Mouse (Mus musculus) hindlimb bud, embryonic 11.5 days (tissue): Measurements from ENCODE around the gene S100a8.

ENCODE experiments used
- DNase-seq: peaks from one replicate; pipeline ENCODE4 v3.0.0-alpha.2; 2012; ENCODE audit warnings: low read depth, low spot score; ENCODE audit errors: extremely low spot score

Gene S100a8

DNA sequence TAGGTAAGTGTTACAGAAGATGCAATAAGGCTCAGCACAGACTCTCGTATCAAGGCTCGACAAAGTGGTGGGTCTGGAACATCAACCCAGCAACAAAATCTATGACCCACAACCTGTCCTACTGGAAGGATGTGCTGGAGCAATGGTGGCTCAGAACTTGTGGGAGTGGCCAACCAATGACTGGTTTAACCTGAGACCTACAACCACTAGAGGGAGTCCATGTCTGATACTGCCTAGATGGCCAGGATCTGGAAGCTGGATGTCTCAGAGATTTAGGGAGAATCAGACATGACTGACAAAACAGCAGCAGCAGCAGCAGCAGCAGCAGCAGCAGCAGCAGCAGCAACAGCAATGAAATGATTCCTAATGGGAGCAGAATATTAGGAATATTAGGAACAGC is 4.6 kb upstream of the S100a8 start:
- DNase-seq = no peak

DNA sequence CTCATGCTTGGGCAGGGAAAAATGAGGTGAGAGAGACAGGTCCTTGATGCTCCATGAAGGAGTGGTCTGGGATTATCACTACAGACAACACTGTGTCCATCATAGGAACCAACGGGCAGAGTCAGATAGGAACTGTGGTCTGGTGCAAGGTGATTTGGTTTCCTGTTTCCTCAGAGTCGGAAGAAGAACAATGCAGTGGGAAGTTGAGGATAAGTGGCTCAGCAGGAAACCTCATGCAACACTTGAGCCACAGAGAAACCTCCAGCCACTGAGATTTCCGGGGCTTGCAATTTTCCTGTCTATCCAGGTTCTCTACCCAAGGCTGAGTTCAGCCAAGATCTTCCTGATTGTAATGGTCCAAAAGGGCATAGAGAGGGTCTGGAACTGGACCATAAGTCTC is 9.9 kb downstream of the S100a8 start:
- DNase-seq = no peak

DNA sequence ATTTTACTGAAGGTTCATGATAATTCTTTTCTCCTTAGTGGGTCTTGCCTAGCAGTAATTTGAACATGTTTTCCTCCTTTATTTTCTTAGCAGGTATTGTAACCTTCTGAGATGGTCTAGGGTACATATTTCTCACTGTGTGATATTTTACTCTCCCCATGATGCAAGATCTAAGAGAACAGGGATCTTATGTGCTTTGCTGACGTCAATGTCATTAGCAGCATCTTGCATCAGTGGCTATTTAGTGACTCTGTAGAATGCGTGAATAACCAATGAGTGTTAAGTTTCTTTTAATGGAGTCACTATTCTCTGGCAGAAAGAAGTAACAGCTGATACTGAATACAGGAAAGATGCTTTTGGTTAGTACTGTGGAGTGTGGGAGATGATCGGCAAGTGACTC is 15.2 kb downstream of the S100a8 start:
- no peak for DNase-seq

DNA sequence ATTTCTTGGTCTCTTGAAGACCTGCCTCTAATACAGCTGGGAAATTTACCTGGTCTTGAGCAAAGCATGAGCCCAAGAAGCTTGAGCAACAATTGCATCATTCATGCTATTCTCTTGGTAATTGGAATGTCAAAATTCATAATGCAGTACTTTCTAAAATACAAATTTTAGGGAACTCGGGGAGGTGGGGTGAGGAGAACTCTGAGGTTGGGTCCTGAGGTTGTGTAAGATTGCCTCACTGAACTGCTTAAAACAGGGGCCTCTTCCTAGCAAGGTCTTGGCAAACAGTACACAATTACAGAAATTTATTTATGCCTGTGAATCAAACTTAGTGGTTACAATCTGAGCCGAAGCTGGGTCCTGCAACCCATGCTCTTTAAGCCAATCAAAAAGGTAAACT is 18.1 kb downstream of the S100a8 start:
- no peak for DNase-seq

DNA sequence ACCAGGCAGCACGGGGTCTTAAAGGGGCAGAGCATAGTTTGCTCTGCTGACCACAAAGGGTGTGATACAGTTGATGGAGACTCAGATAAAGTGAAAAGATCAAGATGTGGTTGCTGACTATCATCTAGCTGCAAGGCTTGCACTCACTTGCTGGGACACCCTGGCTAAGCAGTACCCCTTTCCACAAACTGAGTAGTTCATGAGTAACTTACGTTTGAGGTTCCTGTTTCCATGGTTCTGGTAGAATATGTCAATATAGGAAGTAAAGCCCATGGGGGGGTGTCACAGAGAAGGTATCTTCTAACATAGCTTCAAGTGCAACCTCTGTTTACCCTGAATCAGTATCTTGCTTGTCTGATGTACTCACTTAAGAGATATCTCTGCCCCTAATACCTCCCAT is 24.7 kb downstream of the S100a8 start:
- DNase-seq = no peak

DNA sequence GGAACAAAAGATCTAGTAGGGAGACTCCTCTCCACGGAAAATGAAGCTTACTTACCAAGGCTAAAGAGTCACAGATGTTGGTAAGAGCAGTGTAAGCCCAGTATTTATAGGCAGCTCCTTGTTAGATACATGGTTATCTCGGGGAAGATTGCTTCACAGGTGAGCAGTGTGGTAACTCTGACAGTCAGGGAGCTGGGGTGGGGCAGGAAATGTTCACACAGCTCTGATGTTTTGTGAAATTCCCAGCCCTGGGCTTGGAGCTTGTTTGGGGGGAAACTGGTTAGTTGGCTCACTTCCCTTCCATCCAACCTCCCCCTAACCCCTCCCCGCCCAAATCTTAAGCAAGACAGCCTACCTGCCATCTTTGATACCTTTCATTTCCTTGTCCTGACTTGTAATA is 26.8 kb downstream of the S100a8 start, which contains the start of gene S100a9:
Gene S100a9 (minus strand): TSS at position 109 of the 400 bp plus-strand sequence.
- DNase-seq = no peak

GRCm38 (mm10) chr3:90702244-90702643 is 33.5 kb downstream of the S100a8 start:
- no peak for DNase-seq

DNA sequence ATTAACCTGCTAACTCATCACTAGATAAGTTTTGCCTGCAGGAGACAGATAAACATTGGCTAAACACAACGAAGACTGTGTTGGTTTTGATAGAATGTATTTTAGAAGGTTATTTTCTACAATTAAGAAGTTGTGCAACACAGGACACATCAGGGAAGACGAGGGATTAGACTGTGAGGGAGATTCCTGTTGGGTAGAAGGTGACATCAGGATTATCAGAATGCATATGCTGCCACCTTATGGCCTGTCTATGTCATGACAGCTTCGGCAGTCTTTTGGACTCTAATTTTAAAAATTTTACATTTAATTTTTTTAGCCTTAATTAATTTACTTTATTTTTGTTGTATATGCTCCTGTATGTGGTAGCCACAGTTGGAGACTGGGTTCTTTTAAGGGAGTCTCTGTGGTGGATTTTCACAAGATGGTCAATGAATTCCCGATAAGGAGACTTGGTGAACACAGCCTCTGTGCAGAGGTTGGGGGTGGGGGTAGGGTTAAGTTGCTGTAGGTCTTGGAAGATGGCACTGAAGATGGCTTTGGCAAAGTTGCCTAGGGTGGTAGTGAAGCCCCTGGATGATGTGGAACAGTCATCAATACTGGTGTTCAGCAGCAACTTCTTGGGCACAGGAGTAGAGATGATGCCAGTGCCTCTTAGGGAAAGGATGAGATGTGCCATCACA is 39.9 kb downstream of the S100a8 start:
- peak; percentile 6 for DNase-seq

- DNase-seq = peak; percentile 68
Measured at GRCm38 (mm10) chr3:90709591-90710460, 41.0 kb downstream of the S100a8 start.
